Mouse (Mus musculus) thymus, postnatal 14 days (tissue): Measurements from ENCODE around the gene Gm17720.
A peak's percentile ranks its signal among the peaks of the same experiment; 100 is the strongest.

Experiments
- DNase-seq: peaks from one replicate; pipeline ENCODE4 v3.0.0; 2021

Gene Gm17720

DNA sequence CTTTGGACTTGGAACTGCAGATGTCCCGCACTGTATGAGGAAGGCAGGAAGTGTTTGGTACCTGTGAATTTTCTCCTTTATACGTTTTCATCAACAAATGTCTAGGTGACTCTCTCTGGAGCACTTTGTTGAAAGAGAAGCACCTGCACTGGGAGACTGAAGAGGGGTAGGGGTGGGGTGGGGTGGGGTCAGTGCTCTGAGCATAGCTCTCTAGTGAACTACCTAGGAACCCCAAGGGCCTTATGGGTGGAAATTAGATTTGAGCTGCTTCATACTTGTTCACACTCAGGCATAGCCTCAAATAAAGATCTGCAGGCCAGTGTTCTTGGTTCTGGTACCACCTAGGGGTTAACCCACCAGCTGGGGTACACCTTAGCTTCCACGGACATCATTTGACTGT is at the start of gene Gm17720:
Gm17720 (minus strand) TSS at position 101 of the 400 bp plus-strand sequence.
- no peak for DNase-seq

DNA sequence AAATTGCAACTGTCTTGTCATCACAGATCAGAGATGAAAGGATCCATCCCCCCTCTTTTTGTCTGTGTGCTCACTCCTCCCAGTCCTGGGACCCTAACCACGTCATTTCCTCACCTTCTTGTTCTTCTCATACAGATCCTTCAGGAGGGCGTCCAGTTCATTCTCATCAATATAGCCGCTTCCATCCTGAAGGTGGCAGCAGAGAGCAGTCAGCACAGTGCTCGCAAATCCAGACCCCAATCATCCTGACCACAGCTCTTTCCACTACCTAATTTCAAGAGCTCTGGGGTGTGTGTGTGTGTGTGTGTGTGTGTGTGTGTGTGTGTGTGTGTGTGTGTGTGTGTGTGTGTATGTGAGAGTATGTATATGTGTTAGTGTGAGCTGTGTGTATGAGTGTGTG is 43.0 kb upstream of the Gm17720 start:
- DNase-seq = peak; percentile 36

DNA sequence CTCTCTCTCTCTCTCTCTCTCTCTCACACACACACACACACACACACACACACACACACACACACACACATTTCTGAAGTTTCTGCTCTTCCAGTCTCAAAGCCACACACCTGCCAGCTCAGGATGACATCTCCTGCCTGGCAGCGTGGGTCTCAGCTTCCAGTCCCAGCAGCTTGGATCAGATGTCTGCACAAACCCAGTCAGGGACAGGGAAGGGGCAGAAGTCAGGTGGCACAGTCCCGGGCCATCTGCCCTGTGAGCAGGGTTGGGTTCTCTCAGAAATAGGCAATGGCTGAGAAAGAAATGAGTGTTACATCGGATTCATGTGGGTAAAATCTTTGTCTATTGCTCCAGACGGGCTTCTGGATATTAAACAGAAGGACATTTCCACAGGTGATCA is 38.2 kb upstream of the Gm17720 start:
- DNase-seq = no peak

DNA sequence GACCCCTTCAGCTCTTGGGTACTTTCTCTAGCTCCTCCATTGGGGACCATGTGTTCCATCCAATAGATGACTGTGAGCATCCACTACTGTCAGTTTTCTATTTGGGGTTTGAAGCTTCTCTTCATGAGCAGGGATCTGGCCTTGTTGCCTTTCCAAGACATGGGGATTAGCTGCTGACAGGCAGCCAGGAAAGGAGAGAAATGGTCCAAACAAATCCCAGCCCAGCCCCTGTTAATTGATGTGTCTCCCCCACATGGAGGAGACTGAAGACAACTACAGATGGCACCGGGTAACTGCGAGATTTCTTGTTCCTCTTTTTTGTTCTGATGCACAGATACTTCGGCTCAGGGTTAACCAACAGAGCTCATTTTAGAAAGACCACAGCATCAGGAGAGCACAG is 37.6 kb upstream of the Gm17720 start:
- DNase-seq = no peak

DNA sequence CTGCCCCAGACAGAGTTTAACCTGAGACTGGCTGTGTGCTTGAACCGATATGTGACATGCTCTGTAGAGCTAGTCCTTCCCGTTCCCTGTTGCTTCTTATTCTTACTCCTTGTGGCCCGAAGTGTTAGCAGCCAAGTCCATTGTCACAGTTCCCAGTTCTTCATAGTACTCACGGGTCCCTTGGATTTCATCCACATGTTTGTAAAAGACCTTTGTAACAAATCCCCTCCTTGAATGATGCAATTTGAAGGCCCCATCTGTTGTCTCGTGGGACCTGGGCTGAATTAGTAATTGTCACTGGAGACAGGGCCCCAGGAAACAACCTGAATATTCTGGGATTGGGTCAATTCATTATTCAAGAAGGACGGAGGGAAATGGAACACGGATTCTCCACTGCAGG is 33.0 kb upstream of the Gm17720 start:
- DNase-seq = no peak

DNA sequence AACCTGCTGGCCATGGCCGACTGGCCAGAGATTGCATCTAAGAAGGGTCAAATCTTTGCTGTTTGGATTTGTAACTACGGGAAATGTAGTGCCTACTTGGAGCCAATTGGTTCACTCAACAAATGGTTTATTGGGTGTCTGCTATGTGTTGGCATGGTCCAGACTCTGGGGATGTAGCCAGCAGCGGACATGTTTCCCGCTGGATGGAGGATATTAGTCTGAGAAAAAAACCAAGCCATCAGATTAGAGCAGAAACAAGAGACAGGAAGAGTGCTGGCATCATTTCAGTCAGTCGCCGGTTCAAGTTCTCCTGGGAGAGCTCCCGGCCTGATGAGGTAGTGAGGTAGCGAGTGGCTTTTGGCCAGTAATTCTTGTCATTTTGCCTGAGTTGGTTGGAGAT is 31.7 kb upstream of the Gm17720 start:
- DNase-seq = no peak

DNA sequence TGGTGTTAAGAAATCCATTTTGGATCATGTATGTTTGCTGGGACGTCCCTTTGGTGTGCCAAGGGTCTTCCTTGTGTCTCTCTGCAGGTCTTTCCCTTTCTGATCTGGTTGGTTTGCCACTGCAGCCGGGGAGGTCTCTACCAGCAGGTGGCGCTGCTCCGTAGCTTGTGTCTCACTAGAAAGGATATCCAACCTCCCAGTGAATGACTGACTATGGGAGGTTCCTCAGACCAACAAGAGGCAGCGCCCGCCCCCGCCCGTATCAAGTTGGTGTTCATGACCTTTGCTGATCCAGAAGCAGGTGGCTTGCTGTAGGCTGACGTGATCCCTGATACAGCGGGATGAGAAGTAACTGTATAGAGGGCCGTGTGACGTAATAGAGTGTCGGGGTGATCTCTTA is 28.0 kb upstream of the Gm17720 start:
- DNase-seq = peak; percentile 63

DNA sequence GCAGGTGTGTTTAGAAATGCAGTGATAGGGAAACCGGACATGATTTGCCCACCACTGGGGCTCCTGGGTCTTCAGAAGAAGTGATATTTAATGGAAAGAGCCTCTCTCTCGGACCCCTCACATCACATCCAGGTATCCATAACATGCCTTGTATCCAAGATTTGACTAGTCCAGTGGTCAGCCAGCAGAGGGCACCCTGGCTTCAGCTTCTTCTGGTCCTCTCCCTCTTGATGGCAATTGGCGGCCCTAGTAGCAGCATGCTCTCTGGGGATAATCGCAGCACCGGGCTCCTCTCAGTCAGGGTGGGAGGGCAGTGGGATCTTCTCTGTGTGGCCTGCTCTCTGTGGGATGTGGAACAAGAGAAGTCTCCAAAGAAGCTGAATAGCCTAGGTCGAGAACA is 17.2 kb upstream of the Gm17720 start:
- no peak for DNase-seq

DNA sequence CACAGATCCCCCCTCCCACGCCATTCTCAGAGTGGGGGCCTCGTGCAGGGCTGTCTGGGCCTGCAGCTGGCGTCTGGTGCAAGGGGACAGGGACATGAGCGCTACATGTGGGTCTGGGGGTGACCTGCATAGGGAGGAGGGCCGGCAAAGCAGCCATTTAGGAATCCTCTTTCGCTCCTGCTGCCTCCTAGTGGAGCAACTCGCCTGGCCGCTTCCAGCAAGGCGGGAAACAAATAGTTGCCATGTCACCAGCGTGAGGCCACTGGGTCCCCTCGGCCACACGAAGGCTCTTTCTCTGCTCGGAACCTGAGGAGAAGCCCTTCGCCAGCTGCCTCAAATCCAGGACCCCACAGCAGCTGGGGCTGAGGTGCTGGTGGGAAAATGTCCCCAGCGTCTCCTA is 877 bp downstream of the Gm17720 start:
- DNase-seq = no peak

DNA sequence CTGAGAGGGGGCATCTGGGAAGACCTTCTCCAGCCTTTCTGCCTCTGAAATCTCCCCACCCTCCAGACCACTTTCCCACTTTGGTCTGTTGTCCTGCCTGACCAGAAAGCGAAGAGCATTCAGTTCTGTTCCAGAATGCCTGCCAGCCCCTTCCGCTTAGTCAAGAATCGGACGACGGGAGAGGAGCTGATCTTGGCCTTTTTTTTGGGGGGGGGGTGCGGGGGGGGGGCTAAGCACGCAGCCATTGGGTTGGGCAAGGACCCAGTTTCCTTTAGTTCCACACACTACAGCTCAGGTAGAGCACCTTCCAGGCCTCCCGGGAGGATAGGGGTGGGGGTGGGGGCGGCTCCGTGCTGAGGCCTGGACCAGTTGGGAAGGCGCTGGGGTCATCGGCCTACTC is 1.6 kb downstream of the Gm17720 start, which contains the start of gene Gm21964:
Gm21964 (plus strand) TSS at position 301 of the 400 bp plus-strand sequence.
- no peak for DNase-seq

DNA sequence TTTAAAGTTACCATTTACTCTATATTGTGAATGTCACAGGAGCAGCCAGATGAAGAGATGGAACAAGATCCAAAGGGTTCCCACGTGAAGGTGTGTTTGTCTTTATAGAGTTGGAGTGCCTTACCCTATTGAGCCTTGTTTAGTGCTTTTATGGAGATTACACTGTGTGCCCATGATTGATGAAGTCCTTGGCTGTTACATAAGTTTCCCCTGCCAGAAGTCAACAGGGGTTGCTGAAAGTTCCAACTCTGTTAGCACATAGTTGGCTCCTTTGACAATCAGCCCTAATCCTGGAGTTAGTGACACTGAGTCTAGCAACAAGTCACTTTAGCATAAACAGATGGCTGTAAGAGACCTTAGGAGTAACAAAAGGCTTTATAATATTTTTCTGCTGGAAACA is 10.7 kb downstream of the Gm17720 start:
- DNase-seq = no peak

DNA sequence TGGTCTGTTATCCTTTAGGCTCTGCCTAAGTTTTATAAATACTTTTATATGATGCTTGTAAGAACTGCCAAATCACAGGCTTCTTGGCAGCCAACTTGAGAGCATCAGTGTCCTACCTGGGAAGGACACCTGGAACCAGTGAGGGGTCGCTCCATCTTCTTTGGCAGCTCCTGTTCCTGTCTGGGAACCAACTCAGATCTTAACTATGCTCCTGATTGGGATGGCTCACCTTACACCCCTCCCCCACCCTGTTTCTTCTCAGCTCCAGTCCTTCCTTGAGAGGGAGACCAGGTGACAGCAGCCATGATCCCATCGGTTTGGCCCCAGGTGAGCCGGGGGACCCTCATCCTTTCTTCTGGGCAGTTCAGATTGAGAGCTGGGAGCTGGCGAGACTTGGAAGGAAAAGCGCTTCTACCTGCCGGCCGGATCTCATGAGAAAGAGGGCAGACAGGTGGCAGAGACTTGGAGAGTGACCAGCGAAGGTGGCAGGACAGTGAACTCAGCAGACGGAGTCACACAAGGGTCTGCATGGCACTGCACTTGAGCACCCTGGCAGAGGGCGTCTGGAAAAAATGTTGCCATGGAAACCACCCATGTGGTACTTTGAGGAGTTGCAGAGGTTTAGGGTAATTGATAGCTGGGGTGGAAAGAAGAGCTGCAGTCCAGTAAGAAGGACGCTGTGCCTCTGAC is 20.0 kb downstream of the Gm17720 start:
- DNase-seq = no peak

DNA sequence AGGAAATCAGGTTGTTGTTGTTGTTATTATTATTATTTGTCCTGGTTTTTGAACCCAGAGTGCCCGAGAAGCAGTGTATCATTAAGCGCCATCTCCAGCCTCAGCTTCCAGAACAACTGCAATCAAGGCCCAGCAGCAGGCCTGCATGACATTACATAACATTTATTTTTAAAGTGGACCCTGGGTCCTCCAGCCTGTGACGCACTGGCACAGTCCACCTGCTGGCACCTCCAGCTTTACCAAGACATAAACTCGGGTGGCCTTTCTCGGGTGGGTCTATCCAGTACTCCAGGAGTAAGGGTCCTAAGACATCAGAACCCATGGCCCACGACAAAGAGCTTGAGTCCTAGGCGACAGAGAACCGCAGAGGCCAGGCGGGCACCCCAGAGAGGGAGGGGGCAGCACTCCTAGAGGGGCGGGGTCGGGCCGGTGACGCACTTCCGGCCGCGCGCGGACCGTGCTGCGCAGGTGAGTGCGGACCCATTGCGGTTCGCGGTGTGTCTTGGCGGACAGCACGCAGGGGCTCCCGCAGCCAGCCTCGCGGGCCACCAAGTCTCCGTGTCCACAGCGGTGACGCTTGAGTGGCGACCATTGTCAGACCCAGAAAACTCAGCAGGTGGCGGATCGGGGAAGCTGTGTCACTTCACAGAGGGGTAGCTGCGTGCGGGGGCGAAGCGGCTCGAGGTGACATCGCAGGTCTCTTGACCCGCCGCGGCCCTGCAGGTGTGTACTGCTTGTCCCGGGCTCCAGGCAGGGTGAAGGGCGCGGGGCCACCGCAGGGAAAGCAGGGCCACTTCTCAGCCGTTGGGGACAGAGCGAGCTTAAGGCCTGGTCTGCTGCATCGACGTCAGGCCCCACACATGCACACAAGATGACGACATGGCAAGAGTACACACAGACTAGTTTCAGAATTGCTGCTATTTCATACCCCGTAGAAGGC is 23.0 kb downstream of the Gm17720 start, which contains the start of gene Zfp612:
Zfp612 (plus strand) TSS at position 465 of the 940 bp plus-strand sequence.
- DNase-seq = peak; percentile 48

DNA sequence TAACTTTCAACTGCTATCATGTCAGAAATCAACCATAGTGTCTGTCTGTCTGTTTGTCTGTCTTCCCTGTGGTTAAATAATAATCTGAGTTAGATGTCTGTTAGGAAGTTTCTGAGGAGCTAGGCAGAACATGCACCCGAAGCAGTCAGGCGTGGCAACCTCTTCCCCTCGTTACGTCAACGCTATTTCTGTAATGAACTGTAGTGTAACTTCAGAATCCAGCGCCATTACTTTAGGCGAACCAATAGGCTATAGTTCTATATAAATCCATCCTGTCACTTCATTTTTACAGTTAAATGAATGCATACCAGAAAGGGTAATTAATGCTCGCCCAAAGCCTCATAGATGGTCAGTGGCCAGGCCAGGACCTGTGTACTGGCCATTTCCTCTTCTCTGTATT is 28.1 kb downstream of the Gm17720 start:
- no peak for DNase-seq

DNA sequence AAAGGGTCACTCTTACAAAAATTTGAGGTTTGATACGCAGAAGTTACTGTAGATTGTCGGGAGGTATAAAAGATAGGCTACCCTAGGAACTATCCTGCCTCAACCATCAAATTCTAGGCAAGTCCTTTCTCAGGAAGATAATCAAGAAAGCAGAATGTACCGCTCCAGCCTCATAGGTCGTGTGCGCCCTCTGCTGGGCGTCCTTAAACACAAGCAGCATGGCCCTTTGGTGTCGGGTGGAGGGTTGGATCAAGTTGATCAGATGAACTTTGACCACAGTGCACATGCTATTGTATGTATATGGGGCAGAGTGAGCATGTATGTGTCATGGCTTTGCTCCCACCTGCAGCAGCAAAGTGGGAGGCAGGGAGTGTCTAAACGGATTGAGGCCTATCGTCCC is 31.0 kb downstream of the Gm17720 start:
- peak; percentile 39 for DNase-seq

DNA sequence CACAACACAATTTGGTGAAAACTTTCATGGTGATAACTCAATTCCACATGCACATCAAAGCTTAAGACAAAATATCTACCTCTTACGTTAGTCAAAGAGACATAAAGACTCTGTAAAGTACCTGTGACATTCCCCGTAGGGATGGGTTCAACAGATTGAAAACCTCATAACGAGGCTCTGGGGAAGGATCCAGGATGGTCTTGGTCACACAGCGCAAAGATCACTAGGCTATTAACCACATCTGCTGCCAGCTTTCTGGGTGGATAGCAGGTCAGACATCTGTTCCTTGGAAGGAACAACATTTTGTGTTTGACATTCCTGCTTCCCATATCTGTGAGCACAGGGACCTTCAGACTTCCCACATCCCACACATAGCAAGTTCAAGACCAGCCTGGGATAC is 32.8 kb downstream of the Gm17720 start:
- DNase-seq = no peak

DNA sequence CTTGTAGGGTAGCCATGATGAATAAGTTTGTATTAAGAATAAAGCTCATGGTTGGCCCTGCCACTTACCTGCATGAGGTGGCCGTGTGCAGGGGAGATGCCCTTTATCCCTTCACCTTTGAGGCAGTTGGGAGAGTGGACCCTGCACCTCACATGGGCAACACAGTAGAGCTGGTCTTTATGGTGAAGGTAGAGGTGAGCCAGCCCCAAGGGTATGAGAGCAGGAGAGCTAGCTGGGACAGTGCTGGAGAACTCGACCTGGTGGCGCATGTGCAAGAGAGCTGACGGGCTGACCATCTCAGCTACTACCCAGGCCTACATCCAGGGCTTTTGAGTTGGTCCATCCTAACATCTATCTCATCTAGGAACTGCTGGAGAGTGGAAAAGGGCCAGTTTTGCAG is 36.9 kb downstream of the Gm17720 start:
- no peak for DNase-seq

DNA sequence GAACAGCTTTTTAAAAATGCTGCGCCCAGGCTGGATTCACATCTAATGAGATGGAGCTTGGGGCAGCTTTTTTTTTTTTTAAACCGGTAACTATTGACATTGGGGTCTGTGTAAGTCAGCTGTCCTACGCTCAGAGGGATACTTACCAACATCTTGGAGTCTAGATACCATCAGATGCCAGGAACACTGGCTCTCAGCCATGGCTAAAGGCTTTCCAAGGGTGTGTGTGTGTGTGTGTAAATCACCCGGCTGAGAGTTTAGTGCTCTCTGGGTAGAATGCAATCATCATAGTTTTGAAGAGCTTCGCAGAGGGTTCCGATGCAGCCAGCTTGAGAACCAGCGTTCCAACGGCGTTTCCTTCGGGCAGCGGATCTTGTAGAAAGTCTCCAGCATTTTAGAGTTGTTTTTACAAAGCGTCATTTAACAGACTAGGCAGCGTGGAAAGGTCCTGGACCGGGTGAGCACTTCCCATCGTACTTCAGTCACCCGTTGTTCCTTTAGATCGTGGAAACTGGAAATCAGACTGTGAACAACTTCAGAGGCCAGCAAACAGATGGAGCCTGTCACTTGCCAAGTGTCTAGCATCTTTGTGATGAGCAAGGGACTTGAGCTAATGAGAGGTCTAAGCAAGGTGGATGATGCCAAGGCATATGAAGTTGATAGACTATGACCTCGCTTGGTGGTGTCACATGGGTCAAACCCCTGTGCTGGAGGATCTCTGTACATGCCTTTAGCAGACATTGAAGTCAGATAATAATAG is 37.8 kb downstream of the Gm17720 start:
- no peak for DNase-seq

DNA sequence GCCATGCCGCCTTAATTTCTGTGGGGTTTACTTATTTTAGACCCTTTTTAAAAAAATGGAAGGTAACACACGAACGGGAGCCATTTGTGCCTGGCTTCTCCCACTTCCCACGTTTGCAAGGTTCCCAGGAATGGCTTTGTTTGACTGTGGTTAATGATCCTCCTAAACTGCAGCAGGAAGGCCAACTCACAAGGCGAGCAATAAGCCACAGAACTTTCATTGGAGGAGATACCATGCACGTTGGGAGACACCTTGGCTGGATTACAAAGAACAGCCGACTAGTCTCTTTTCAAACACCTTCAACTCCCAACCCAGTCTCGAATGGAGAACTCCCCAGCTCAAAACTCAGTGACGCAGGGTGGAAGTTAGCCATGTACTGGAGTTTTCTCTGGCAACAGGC is 38.4 kb downstream of the Gm17720 start:
- no peak for DNase-seq

DNA sequence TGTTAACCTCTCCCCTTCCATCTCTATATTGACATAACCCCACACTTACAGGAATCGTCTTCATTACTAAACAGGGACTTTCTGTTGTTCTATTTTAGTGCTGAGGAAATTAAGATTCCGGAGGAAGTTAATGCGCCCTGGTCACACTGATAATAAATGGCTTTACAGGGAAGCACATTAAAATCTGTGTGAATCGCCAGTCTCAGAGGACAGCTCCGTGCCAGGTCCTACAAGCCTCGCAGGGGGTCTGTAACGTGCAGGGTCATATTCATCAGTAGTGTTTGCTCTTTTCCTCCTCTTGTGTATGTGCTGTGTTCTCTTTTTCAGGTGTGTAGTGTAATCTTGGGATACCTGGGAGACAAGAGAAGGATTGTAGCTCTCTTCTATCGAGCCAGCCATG is 44.3 kb downstream of the Gm17720 start:
- no peak for DNase-seq

DNA sequence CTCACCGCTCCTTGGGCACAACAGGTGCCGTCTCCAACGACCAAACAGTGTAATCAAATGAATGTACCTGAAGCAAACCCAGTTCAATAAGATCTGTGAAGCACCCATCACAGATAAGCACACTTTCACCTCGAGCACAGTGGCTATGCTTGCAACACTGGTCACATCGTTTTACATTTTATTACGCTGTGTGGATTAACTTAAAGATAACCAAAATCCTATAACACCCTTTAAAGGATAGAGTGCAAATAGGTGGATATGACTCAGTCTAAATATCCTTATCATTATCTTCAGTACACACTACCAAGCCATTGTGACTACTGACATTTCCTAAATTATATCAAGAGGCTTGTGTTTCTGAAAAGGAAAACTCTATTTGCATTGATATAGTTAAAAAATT is 51.3 kb downstream of the Gm17720 start:
- no peak for DNase-seq

DNA sequence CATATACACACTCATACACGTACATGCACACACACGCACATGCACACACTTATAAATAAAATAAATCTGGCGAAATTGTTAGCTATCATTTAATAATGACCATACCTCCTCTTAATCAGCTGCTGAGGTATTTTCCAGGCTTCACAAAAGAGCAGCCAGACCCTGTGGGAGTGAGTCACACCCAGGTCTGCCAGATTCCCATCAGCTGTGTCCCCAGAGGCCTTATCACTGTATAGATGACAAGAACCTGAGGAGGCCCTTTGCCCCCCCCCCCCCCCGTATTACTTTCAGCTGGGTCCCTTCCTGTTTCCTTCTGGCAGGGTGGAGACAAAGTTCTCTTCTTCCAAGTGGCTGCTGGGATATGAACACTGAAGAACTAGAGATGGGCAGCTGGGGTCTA is 62.0 kb downstream of the Gm17720 start:
- DNase-seq = no peak

DNA sequence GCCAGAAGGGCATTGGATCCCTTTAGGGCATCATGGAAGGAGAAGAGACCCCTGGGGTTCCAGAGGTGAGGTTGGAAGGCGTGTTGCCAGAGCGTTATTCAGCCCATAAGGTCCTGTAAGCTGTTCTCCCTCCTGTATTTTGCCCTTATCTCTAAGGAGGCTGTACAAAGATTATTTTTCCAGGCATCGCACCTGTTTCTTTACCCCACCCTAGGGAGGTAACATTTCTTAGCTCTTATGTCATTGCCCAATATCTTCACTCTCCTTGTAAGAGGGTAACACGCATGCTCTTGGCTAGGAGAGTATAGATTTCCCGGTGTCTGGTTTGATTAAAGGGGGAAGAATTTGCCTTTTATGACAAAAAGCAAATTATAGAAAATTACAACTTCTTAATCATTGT is 62.9 kb downstream of the Gm17720 start, which contains the start of gene Chst4:
Chst4 (minus strand) TSS at position 82 of the 400 bp plus-strand sequence.
- DNase-seq = no peak
